Mouse (Mus musculus) CH12.LX (cell line): ENCODE measurements around the gene Ndufs1. TPM values are rescaled to one million over a fixed set of nuclear protein-coding genes. Genes with fewer than 3 reads are reported as not detected.

ENCODE experiments used
- DNase-seq: peaks from one replicate; pipeline ENCODE4 v3.0.0-alpha.2; 2013; ENCODE audit errors: extremely low read depth
- H3K27ac ChIP-seq: 2 replicates; pipeline ENCODE4 v1.5.1; 2012; ENCODE audit warnings: low read depth, mild to moderate bottlenecking, control low read depth, moderate library complexity; ENCODE audit not compliant: insufficient read depth
- H3K27me3 ChIP-seq: replicated peaks from 2 replicates; pipeline ENCODE3; 2012; ENCODE audit warnings: inconsistent platforms
- H3K36me3 ChIP-seq, 2 experiments: replicated peaks in 1 of 2; 2 replicates each; pipeline versions ENCODE3 to v1.6.1; 2012; ENCODE audit warnings: inconsistent platforms in 1 of 2, low read length in 1 of 2, mild to moderate bottlenecking in 1 of 2, mixed read lengths in 1 of 2, moderate library complexity in 1 of 2; ENCODE audit not compliant: control insufficient read depth in 1 of 2, insufficient read depth in 1 of 2
- H3K4me1 ChIP-seq, 2 experiments: 2 replicates each; pipeline ENCODE4 v1.6.1; 2012; ENCODE audit warnings: inconsistent platforms in 1 of 2, moderate library complexity in 1 of 2; ENCODE audit not compliant: insufficient read depth in 2 of 2, control insufficient read depth in 1 of 2
- H3K4me2 ChIP-seq: 2 replicates; pipeline ENCODE4 v1.6.1; 2012; ENCODE audit warnings: low read depth, mild to moderate bottlenecking, control low read depth; ENCODE audit not compliant: poor library complexity, insufficient read depth, severe bottlenecking
- H3K4me3 ChIP-seq, 3 experiments: fragments of 150-350 bp in 1 of 3; sonication (generic) in 1 of 3; replicated peaks in 1 of 3; 2 replicates each; pipeline versions ENCODE3 to v1.5.1; 2011 to 2012; ENCODE audit warnings: low read depth in 2 of 3, low read length in 2 of 3, mild to moderate bottlenecking in 2 of 3, moderate library complexity in 2 of 3, control low read depth in 1 of 3, improper control_type of control experiment in 1 of 3, inconsistent platforms in 1 of 3, mixed read lengths in 1 of 3; ENCODE audit not compliant: poor library complexity in 1 of 3
- H3K79me2 ChIP-seq: replicated peaks from 2 replicates; pipeline ENCODE4 v1.6.1; 2012; ENCODE audit warnings: mild to moderate bottlenecking, moderate library complexity; ENCODE audit not compliant: control insufficient read depth, poor library complexity, insufficient read depth, severe bottlenecking; ENCODE audit errors: extremely low read depth
- H3K9ac ChIP-seq: 2 replicates; pipeline ENCODE4 v1.6.1; 2012; ENCODE audit warnings: low read depth, mild to moderate bottlenecking, control low read depth, moderate library complexity; ENCODE audit not compliant: insufficient read depth
- H3K9me3 ChIP-seq: replicated peaks from 2 replicates; pipeline ENCODE3; 2012; ENCODE audit warnings: low read length, inconsistent platforms, mixed read lengths
- CHD1 ChIP-seq: IDR thresholded peaks from 2 replicates; pipeline ENCODE4 v1.6.1; 2012; ENCODE audit warnings: low read depth, low read length, improper control_type of control experiment, inconsistent platforms
- CHD2 ChIP-seq: IDR thresholded peaks from 2 replicates; pipeline ENCODE4 v1.6.1; 2011; ENCODE audit warnings: low read length, improper control_type of control experiment
- ELF1 ChIP-seq: IDR thresholded peaks from 2 replicates; pipeline ENCODE4 v1.6.1; 2014; ENCODE audit warnings: low read depth, mild to moderate bottlenecking, inconsistent platforms, low read length, improper control_type of control experiment
- ETS1 ChIP-seq: conservative IDR thresholded peaks from 2 replicates; pipeline ENCODE4 v1.6.1; 2012; ENCODE audit warnings: low read depth, mild to moderate bottlenecking, inconsistent platforms, low read length, improper control_type of control experiment, moderate library complexity
- JUN ChIP-seq: IDR thresholded peaks from 2 replicates; pipeline ENCODE4 v1.6.1; 2011; ENCODE audit warnings: low read depth, mild to moderate bottlenecking, low read length, improper control_type of control experiment, moderate library complexity; ENCODE audit not compliant: insufficient read depth
- MYC ChIP-seq: IDR thresholded peaks from 2 replicates; pipeline ENCODE4 v1.6.1; 2011; ENCODE audit warnings: low read depth, mild to moderate bottlenecking, improper control_type of control experiment, low read length
- NRF1 ChIP-seq: IDR thresholded peaks from 2 replicates; pipeline ENCODE4 v1.6.1; 2014; ENCODE audit warnings: low read depth, mild to moderate bottlenecking, inconsistent platforms, low read length, improper control_type of control experiment, moderate library complexity
- PAX5 ChIP-seq: IDR thresholded peaks from 2 replicates; pipeline ENCODE4 v1.6.1; 2012; ENCODE audit warnings: low read length, inconsistent platforms, mixed read lengths
- POLR2A ChIP-seq: IDR thresholded peaks from 2 replicates; pipeline ENCODE4 v1.6.1; 2011; ENCODE audit warnings: low read depth, mild to moderate bottlenecking, improper control_type of control experiment, low read length
- RCOR1 ChIP-seq: conservative IDR thresholded peaks from 2 replicates; pipeline ENCODE4 v1.6.1; 2012; ENCODE audit warnings: low read depth, mild to moderate bottlenecking, inconsistent platforms, low read length, improper control_type of control experiment
- SIN3A ChIP-seq: IDR thresholded peaks from 2 replicates; pipeline ENCODE4 v1.6.1; 2012; ENCODE audit warnings: low read length, improper control_type of control experiment, inconsistent platforms
- SMC3 ChIP-seq: IDR thresholded peaks from 2 replicates; pipeline ENCODE4 v1.6.1; 2011; ENCODE audit warnings: low read depth, low read length, improper control_type of control experiment
- TCF12 ChIP-seq: IDR thresholded peaks from 2 replicates; pipeline ENCODE4 v1.6.1; 2014; ENCODE audit warnings: low read depth, mild to moderate bottlenecking, inconsistent platforms, low read length, improper control_type of control experiment
- USF1 ChIP-seq: IDR thresholded peaks from 2 replicates; pipeline ENCODE4 v1.6.1; 2014; ENCODE audit warnings: low read depth, mild to moderate bottlenecking, inconsistent platforms, low read length, improper control_type of control experiment
- ZC3H11A ChIP-seq: IDR thresholded peaks from 2 replicates; pipeline ENCODE4 v1.6.1; 2012; ENCODE audit warnings: low read depth, mild to moderate bottlenecking, inconsistent platforms, low read length, improper control_type of control experiment
- ZMIZ1 ChIP-seq: IDR thresholded peaks from 2 replicates; pipeline ENCODE4 v1.6.1; 2012; ENCODE audit warnings: low read depth, mild to moderate bottlenecking, inconsistent platforms, low read length, improper control_type of control experiment
- ZNF384 ChIP-seq: IDR thresholded peaks from 2 replicates; pipeline ENCODE4 v1.6.1; 2012; ENCODE audit warnings: low read depth, low read length, improper control_type of control experiment, inconsistent platforms
- dilution Hi-C: fragments of 300-500 bp; cut with MboI; formaldehyde crosslinking; loops from 2 replicates; pipeline ENCODE4 v1.14.3; 2020; ENCODE audit warnings: low sequenced_read_pairs; ENCODE audit not compliant: extremely low pct_unique_long_range_greater_than_20kb, extremely low pct_ligation_motif_present
- in situ Hi-C: fragments of 300-500 bp; cut with MboI; formaldehyde crosslinking; loops from 3 replicates; pipeline ENCODE4 v1.14.3; 2019; ENCODE audit warnings: low sequenced_read_pairs, low pct_ligation_motif_present, low pct_unique_long_range_greater_than_20kb, mixed read lengths
- polyA plus RNA-seq: library from polyadenylated mRNA; unstranded; fragments of >175 nt; gene quantifications from 2 replicates; pipeline ENCODE4 v1.2.1, GENCODE M21; 2012; ENCODE audit warnings: low read depth; ENCODE audit not compliant: insufficient read length
- total RNA-seq, 2 experiments: library from RNA; depleted of rRNA; stranded (reverse); fragments of 300-350 nt in 1 of 2; fragments of >200 nt in 1 of 2; gene quantifications; 2 replicates each; pipeline ENCODE4 v1.2.3; 2012 to 2014

Gene Ndufs1
- total and polyA plus RNA-seq, 3 experiments = 56.9 to 139 (median 104) TPM

- H3K27ac ChIP-seq = no peak overlapping the region
- H3K4me3 ChIP-seq = no peak overlapping the region
- no peak overlapping the region for H3K9ac ChIP-seq
- in situ Hi-C loops (no loop called here), dilution Hi-C loops (no loop called here)
- H3K36me3 ChIP-seq = peaks cover 53 to 83% of the 10 kb centered on the region in 2 experiments
- no peaks in the 10 kb centered on the region for H3K9me3 ChIP-seq
- H3K4me1 ChIP-seq = no peaks in the 10 kb centered on the region
- H3K79me2 ChIP-seq = peaks cover 22% of the 10 kb centered on the region
- DNase-seq = no peak
- no peak overlapping the region for H3K4me2 ChIP-seq
- no peaks in the 10 kb centered on the region for H3K27me3 ChIP-seq
- no peak for TF ChIP-seq USF1
- TF ChIP-seq CHD2 = no peak
- no peak for TF ChIP-seq ETS1
- no peak for TF ChIP-seq ELF1
- no peak for TF ChIP-seq TCF12
- TF ChIP-seq NRF1 = no peak
- TF ChIP-seq POLR2A = no peak
- TF ChIP-seq RCOR1 = no peak
- no peak for TF ChIP-seq SIN3A
- TF ChIP-seq JUN = no peak
- TF ChIP-seq SMC3 = no peak
- no peak for TF ChIP-seq PAX5
- TF ChIP-seq ZMIZ1 = no peak
These were observed 76.4 kb downstream of the Ndufs1 start for GRCm38 (mm10) chr1:63100196-63100595.

GRCm38 (mm10) chr1:63098831-63099230, 77.8 kb downstream of the Ndufs1 start:
- in situ Hi-C loops (no loop called here), dilution Hi-C loops (no loop called here)
- no peak for DNase-seq
- no peak overlapping the region; the same call in 1 of the 2 replicates for H3K27ac ChIP-seq
- no peaks in the 10 kb centered on the region for H3K9me3 ChIP-seq
- TF ChIP-seq MYC (no peak), ZC3H11A (no peak), CHD1 (no peak), ZNF384 (no peak)
- H3K4me2 ChIP-seq = no peak overlapping the region
- no peaks in the 10 kb centered on the region for H3K4me1 ChIP-seq
- H3K36me3 ChIP-seq = peaks cover 54 to 88% of the 10 kb centered on the region in 2 experiments
- H3K79me2 ChIP-seq = peaks cover 24% of the 10 kb centered on the region
- H3K4me3 ChIP-seq = no peak overlapping the region
- H3K27me3 ChIP-seq = no peaks in the 10 kb centered on the region
- H3K9ac ChIP-seq = no peak overlapping the region
